Mouse (Mus musculus) megakaryocyte-erythroid progenitor cell, adult 5-6 weeks (primary cell): ENCODE results near the gene Psmd7. TPM values are rescaled to one million over a fixed set of nuclear protein-coding genes. Genes with fewer than 3 reads are reported as not detected.

Experiments
- ATAC-seq: replicated peaks from 2 replicates; pipeline ENCODE4 v1.8.0; 2016; ENCODE audit warnings: mild to moderate bottlenecking, inconsistent platforms; ENCODE audit not compliant: severe bottlenecking, poor library complexity, low FRiP score, low TSS enrichment
- total RNA-seq, 2 experiments: library from RNA; stranded (forward) in 1 of 2; stranded (reverse) in 1 of 2; fragments of 200-1000, 215-1000 nt in 1 of 2; fragments of >200 nt in 1 of 2; fragmentation: Nextera tagmentation in 1 of 2; gene quantifications; 2 replicates each; pipeline ENCODE4 v1.2.3; 2014 to 2017

Psmd7 gene
- total RNA-seq, 2 experiments from 2014 or later: 261 to 283 TPM

DNA sequence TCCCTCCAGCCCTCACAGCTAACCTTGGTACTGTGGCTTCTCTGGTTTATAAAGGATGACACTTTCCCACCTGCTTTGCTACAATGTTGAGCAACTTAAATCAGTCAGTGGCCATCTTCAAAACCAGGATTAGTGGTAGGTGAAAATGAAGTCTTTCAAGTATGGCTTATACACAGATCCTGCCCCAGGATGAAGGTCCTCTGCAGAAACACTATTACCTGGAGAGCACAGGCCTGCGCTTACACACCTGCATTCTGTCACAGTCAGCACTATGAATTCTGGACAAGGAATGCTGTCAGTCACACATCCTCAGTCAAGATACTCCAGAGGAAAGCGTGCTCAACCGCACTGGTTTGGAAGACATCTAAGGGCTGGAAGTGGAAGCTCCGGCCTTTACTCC lies 6.7 kb downstream of the Psmd7 start:
- no peak for ATAC-seq

DNA sequence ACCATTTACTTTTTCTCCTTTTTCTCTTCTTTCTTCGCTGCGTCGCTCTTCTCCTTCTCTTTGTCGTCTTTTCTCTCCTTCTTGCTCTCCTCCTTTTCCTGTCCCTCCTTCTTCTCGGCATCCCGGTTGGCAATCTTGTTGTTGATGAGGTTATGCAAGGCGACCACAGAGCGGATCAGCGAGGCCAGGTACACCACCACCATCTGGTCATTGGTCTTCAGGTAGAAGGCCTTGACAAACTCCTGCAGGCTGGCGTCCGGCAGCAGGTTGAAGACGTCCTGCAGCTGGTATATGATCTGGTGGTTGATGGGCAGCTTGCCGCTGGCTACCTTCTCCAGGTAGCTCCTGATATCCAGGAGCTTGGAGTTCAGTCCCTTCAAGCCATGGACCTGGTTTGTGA lies 7.4 kb downstream of the Psmd7 start:
- ATAC-seq: no peak

DNA sequence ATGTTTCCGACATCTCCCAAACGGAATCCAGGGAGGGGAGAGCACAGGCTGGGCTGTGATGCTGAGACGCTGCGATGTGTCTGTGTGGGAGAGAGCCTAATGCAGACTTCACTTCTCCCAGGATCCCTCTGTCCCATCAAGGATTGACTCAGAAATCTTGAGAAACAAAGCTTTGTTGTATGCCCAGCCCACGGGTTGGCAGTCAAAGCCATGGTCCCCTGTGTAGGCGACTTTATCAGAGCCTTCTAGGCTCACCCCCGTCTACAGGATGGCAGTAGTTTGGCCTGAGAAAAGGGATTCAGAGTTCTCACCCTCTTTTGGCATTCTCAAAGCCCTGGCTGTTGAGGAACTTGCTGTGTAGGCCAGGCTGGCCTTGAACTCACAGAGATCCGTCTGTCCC lies 9.7 kb downstream of the Psmd7 start:
- ATAC-seq: 0 out of 2 replicates have a peak, but pooled peaks have one; percentile 3

DNA sequence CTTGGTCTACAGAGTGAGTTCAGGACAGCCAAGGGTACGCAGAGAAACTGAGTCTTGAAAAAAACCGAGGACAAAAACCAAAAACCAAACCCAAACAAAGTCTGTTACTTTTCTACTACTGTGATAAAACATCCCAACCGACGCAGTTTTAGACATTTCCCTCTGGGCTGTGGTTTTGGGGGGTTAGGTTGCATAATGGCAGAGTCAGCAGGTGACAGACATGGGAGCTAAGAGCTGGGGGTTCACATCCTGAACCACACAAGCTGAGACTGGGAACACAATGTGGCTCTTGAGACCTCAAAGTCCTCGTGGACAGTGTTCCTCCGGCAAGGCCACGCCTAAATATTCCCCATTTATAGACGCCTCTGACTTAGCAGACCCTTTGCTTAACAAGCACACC lies 10.1 kb downstream of the Psmd7 start:
- 0 out of 2 replicates have a peak, but pooled peaks have one; percentile 1 for ATAC-seq

DNA sequence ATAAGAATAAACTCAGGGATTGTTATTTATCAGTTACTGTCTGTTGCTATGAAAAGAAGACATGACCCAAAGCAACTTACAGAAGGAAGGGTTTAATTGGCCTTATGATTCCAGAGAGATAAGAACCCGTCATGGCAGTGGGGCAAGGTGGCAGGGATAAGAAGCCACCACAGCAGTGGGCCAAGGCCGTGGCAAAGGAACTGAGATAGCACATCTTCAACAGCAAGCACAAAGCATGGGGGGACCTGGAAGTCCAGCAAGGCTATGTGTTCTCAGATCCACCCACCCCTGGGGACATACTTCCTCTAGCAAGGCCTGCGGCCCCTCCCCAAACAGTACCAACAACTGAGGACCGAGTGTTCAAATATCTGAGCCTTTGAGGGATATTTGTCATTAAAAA lies 10.6 kb downstream of the Psmd7 start:
- peak; percentile 88 for ATAC-seq

DNA sequence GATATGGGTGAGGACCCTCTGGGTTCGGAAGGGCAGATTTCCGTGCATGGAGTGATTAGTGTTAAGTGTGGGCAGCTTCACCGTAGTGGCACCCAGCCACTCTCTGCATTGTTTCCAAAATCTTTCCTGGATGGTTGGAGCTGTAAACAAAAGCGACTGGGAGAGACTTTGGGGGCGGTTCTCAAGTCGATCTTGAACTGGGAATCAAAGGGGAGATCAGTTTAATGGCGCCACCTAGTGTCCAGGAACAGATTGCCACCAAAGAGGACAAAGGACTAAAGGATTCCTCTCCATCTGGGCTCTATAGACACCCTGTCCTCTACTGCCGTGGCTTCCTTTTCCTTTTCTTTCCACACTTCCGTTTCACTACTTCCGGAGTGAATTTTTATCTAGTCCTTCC lies 11.6 kb downstream of the Psmd7 start:
- ATAC-seq: peak; percentile 48

DNA sequence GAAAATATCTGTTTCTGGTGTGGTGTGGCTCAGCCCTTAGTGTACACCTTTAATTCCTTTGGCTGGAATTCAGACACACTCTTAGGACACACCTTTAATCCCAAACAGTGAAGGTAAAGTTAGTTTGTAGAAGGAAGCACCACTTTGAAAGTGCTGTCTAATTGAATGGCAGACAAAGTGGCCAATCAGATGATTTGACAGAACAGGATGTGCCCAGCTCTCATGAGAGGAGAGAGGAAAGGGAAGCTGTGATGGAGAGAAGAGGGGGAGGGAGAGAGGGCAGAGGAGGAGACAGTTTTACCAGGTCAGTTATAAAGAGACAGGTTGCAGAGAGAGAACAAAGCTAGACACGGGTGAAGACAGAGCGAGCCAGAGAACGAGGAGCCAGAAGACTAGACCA lies 13.5 kb downstream of the Psmd7 start:
- no peak for ATAC-seq

DNA sequence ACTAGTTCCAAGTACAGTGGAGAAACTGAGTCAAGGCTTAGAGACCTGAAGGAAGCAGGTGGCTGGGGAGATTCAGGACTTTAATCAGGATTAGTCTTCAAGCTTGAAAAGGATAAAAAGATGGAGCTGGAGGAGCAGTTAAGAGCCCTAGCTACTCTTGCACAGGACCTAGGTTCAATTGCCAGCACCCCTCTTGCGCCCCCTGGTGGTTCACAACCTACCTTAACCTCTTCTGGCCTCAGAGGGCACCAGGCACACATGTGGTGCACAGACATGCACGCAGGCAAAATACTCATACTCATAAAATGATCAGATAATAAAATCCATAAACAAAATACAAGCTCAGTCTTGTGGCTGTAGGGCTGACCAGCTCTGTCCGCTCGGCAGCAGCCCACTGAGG lies 15.8 kb downstream of the Psmd7 start:
- peak; percentile 79 for ATAC-seq

DNA sequence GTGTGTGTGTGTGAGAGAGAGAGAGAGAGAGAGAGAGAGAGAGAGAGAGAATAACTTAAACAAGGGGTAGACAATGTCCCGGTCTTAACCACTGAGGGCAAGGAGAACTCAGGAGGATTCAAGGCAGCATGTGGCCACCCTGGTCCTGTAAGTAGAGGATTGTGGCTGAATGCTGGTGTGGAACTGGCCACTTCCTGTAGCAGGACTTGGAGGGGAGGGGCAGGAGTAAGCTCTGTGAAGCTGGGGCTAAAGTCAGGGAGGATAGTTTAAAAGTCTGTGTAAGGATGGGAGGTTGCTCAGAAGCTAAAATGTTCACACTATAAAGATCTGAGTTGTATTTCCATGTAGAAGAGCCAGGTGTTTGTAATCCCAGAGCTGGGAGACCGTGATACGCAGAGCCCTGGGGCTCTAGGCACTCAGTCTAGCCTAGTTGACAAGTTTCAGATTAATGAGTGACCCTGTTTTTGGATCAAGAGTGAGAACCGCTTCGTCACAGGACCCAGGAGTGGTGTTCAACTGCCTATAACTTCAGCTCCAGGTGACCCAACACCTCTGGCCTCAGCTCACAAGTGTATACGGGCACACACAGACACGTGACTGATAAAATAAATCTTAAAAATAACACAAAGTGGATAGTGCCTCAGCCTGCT lies 16.7 kb downstream of the Psmd7 start:
- no peak for ATAC-seq

DNA sequence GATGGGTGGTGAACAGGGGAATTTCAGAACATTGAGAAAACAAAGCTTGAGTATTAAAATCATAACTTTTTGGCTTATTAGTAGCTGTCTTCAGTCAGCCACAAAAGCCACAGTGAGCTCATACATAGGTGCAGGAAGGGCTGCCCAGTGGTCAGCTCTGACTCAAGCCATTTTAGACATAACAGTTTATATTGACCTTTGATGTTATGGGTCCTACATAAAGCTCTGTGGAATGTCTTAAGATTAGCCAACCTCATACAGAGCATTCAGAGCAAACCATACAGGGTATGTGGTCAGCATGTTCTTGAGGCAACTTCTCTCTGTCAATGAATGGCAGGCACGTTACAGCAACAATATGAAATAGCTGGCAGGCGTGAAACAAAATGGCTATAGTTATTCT lies 17.2 kb downstream of the Psmd7 start:
- no peak for ATAC-seq

DNA sequence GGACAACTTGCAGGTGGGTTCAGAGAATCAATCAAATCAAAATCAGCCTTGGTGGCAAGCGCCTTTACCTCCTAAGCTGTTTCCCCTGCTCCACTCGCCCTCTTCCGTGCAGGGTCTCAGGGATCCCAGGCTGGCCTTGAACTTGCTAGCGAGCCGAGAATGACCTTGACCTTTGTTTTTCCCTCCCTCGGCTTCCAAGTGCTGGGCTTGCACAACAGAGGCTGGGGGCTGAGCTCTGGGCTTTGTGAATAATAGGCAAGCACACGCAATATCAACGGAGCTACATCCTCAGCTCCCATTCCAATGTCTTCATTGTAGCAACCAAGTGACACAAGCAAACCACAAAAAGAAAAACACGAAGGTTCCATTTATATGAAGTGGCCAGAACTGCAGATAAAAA lies 26.1 kb downstream of the Psmd7 start:
- ATAC-seq: no peak

DNA sequence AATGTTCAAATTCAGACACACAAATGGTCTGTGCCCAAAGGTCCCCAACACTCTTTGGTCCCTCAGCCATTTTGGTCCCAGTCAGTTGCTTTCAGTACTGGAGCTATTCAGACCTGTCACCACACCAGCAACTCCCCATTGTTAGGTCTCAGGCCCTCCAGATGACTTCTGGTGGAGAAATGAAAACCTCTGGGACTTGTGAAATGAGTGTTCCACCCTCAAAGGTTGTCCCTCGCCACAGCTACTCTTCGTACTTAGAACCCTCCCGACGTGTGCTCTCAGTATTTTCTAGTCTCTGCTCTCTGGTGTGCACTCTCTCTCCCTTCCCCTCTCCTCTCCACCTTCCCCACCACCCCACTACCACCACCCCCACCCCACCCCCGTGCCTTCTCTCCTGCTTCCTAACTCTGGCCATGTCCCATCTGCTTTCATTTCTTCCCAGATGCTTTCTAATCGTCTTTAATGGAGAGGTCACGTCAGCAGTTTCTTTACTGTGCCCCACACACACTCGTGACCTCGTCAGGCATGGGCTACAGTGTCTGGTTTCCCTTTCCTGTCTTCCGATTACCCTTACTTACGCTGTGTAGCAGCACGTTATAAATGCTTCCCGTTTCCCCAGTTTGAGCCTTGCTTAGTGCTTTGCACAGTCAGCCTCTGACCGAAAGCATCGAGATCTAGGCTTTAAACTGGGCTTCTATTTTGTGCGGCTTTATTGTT lies 27.3 kb downstream of the Psmd7 start:
- ATAC-seq: peak; percentile 59

DNA sequence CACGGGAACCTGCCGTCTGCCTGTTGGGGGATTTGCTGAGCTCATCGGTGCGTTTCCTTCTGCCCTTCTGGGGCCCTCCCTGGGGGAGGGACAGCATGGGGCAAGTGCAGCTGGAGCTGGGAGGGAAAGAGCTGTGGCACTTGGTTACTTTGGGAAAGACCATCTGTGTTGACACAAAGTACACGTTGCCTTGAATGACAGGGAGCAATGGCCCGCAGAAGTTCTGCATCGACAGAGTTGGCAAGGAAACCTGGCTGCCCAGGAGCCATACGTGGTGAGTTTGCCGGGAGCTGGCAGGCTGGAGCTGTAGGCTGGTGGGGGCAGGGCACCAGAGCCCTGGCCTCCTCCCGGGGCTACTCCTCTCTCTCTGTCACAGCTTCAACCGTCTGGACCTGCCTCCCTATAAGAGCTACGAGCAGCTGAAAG lies 31.7 kb downstream of the Psmd7 start:
- ATAC-seq: no peak

DNA sequence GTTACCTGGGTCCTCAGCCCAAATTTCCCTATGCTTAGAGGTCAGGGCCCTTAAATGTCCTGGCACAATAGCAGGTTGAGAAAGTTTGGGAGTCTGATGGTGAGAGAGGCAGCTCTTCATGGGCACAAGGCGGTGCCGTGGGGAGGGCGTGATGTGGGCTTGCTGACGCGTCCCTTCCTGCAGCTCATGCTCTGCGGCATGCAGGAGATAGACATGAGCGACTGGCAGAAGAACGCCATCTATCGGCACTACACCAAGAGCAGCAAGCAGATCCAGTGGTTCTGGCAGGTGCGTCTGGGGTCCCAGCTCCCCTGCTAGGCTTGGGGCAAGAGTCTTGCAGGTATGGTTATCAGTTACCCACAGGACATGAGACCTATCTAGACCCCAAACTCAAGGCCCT lies 33.0 kb downstream of the Psmd7 start:
- no peak for ATAC-seq

DNA sequence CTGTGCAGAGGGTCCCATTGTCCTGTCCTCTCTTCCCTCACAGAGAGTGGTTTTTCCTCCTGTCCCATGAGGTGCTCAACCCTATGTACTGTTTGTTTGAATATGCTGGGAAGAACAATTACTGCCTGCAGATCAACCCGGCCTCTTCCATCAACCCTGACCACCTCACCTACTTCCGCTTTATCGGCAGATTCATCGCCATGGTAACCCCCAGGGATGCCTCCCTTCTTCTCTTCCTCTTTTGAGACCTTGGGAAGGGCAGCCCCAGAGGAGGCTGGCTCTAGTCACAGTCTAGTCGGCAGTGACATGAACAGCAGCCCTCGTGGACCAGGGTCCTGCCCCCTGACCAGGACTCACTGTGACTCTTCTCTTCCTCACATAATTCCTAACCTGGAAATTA lies 36.0 kb downstream of the Psmd7 start:
- no peak for ATAC-seq

DNA sequence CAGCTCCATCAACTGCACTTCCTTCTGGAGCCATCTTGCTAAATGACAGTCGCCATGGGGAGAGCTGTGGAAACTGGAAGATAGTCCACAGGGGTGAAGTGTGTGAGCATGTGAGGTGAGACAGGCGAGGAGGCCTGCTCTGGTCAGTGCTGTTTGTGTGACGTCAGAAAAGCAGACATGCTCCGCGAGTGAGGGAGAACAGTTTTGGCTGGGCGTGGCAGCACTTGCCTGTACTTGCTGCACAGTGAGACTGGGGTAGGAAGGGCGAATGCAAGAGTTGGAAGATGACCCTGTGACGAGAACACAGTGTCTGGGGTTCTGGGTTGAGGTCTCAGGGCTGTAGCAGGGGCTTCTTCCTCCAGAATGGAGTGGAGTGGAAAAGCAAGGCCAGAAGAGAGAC lies 41.4 kb downstream of the Psmd7 start:
- no peak for ATAC-seq

DNA sequence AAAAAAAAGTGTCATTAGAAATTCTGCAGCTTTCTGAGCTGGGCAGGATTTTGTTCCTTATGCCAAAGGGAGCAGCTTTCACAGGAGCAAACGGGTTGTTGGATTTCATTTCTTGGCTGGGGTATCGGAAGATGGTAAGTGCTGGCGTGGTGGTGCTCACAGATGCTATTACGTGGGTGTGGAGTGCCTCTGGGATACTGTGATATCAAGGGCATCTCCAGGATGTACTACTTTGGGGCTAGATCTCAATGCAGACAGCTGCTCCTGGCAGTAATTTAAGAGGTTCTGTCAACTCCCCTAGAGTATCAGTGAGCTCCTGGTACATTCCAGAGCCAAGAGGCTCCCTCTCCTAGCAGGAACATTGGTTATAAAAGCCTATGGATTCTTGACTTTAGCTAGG lies 42.1 kb downstream of the Psmd7 start:
- ATAC-seq: no peak

DNA sequence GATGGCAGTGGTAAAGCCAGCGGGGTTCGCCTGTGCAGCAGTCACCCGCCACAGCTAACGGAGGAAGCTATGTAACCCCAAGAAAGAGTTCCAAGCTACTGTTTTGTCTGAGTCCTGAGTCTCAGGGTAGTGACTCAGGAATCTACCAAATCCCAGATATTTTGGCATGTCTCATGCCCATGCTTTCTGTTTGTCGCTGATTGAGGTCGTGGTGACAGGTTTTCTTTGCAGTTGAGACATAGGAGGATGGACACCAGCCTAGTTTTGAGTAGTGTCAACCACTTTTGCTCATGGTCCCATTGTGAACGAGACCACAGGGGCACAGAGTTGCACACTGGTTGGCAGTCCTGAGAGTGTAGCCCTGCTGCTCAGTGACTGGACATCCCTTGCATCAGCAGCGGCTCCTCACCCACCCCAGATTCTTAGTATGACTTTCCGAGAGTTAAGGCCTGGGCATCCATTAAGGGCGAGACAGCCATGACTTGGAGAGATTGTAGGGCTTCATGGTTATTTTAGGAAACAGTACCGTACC lies 42.6 kb downstream of the Psmd7 start:
- ATAC-seq: no peak

DNA sequence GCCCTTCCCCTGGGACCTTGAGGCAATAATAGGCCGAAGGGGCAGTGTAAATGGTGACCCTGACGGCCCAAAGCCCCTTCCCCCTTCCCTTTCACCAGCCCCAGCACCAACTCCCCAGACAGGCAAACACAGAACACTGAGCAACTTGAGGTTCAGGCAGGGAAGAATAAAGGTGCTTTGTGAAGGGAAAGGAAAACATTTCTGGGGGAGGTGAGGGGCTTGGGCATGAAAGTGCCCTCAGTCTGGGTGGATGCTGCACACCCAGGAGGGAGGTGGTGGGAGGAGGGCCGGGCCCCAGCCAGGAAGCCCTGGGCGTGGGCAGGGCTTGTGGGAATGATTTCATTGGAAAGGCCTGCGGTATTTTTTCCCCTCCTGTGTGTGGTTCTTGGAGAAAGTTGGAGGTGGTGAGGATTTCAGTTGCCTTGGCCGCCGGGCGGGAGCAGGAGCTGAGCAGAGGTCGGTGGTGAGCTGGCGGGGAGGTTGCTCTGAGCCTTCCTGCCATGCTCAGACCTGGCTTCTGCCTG lies 43.6 kb downstream of the Psmd7 start:
- no peak for ATAC-seq

DNA sequence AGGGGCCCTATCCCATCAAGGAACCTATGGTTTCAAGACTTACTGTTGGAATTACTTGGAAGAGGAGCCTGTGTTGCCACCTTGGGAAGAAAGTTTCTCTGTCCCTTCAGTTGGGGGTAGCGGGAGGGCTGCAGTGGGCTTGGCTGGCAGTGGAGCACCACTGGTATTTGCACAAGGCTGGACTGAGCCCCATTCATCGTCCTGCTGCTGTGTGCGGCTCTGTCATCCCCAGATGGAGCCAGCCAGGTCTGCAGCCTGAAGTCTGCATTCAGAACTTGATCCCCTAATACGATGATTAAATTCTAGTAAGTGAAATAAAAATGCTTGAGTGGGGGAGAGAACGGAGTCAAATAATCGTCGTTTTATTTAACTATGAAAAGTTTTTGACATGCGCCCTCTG lies 44.1 kb downstream of the Psmd7 start:
- no peak for ATAC-seq

DNA sequence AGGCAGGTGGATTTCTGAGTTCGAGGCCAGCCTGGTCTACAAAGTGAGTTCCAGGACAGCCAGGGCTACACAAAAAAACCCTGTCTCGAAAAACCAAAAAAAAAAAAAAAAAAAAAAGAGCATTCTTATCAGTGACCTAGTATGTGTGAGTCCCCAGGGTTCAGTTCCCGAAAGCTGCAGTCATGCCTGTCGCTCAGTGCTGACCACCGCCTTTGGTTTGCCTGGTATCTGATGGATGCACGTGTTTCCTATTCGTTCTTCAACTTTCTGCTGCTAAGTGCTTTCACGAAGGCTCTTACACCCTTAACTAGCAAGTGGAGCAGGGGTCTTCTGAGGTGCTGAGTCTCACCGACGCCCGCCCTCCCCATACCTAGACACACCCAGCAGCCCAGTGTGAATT lies 44.5 kb downstream of the Psmd7 start:
- peak; percentile 58; the same call in 1 of the 2 replicates for ATAC-seq
